In the genomic region with DNA sequence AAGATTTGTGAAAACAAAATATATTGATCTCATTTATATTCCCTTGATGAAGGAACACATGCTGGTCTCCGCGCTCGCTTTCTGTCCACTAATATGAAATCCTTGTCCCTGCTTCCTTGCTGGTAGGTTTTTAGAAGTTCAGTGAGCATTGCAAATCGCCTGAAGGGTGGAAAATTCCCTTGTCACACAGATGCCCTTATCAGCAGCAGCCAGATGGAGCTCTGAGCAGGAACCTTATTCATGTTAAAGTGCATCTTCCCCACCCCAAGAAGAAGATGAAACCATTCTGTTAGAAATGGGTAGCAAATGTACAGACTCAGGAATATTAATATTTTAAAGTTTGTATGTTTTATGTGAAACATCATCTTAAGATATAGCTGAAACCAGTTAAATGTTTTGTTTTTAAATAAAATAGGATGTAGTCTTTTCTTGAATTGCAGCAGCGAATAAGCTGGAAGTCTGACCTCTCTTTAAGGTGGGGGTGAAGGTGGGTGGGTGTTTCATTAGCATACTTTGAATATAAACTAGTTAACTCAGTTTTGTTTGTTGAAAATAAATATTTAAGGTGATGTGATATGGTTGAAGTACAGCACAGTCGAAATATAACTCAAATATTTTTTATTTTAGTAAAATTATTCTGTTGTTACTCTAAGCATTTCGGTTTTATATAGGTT, we compare ENCODE assay signal across 16 mouse cellular contexts. TPM values are rescaled to one million over a fixed set of nuclear protein-coding genes. Genes with fewer than 3 reads are reported as not detected.
DNase-seq lines count a peak whose midpoint lies in the region; ATAC-seq lines count a peak whose summit lies in the region.
"Had no signal": no experiment of that assay in that cellular context is flagged by ENCODE, and none has a peak within 500 bp of the region (broad histone marks: within the 10 kb centered on the region; RNA-seq: fewer than 3 reads in every experiment).

No protein-coding gene starts in this region.

- ATAC-seq in megakaryocyte, adult 5-6 weeks (ENCODE audit: poor library complexity, severe bottlenecking), result no peak
- ATAC-seq in liver, embryonic 16.5 days (ENCODE audit: low read depth), result peak; percentile 98
- ATAC-seq: activated CD4-positive, CD25-positive, alpha-beta regulatory T cell, adult 4 months had no signal

- H3K36me3 ChIP-seq in megakaryocyte, embryonic 14.5 days (replicated peaks; ENCODE audit: low read length), result peaks cover 59% of the 10 kb centered on the region
- peaks cover 6% of the 10 kb centered on the region for H3K36me3 ChIP-seq in liver, embryonic 16.5 days (ENCODE audit: control insufficient read depth, insufficient read depth)

- H3K9ac ChIP-seq in liver, embryonic 16.5 days (ENCODE audit: low read depth, low read length), result no peak overlapping the region
- H3K9ac ChIP-seq: hindbrain, embryonic 12.5 days had no signal

- 60% methylated on average over 7 of the region's 7 CpGs for WGBS in liver, embryonic 16.5 days (ENCODE audit: insufficient replicate concordance)

- no peaks in the 10 kb centered on the region for H3K9me3 ChIP-seq in megakaryocyte, embryonic 14.5 days
- no peaks in the 10 kb centered on the region for H3K9me3 ChIP-seq in liver, embryonic 16.5 days (replicated peaks; ENCODE audit: control insufficient read depth, low read length)
- H3K9me3 ChIP-seq: forebrain, embryonic 10.5 days; hindbrain, embryonic 12.5 days had no signal

- H3K4me3 ChIP-seq in megakaryocyte, embryonic 14.5 days (replicated peaks), result peak overlapping the region; percentile 38
- H3K4me3 ChIP-seq in liver, embryonic 16.5 days (ENCODE audit: low read depth, low read length), result no peak overlapping the region
- H3K4me3 ChIP-seq: forebrain, embryonic 10.5 days; hindbrain, embryonic 12.5 days; myocyte had no signal

- peaks cover 44% of the 10 kb centered on the region for H3K4me1 ChIP-seq in megakaryocyte, embryonic 14.5 days
- peaks cover 14% of the 10 kb centered on the region for H3K4me1 ChIP-seq in liver, embryonic 16.5 days (ENCODE audit: control insufficient read depth, low read depth, low read length)
- H3K4me1 ChIP-seq: forebrain, embryonic 10.5 days; hindbrain, embryonic 12.5 days had no signal

- H3K4me2 ChIP-seq in liver, embryonic 16.5 days (ENCODE audit: low read depth, low read length), result peak overlapping the region; percentile 54; the same call in 1 of the 2 replicates
- H3K4me2 ChIP-seq: hindbrain, embryonic 12.5 days had no signal

- DNase-seq in c-Kit-positive CD71-positive TER-119-negative erythroid progenitor cells, embryonic 14.5 days (ENCODE audit: low read depth), result peak; percentile 78
- DNase-seq in spleen, postnatal 36 days (ENCODE audit: low spot score in 2 of 2), result peak; percentile 48 to 74
- no peak for DNase-seq in heart, postnatal 10 days
- no peak for DNase-seq in adrenal gland, adult 18-20 months (ENCODE audit: low spot score in 2 of 2)
- DNase-seq: cerebellum, postnatal 36 days; layer of hippocampus, postnatal 36 days; lung, adult 18-20 months had no signal

- peak overlapping the region; percentile 76 for H3K27ac ChIP-seq in liver, embryonic 16.5 days (ENCODE audit: low read length)
- H3K27ac ChIP-seq: forebrain, embryonic 10.5 days; hindbrain, embryonic 12.5 days; kidney, postnatal 0 days; stomach, postnatal 0 days had no signal

- intact Hi-C loops in heart, postnatal 10 days (cut with DNase I), result no loop called here

- no peaks in the 10 kb centered on the region for H3K27me3 ChIP-seq in megakaryocyte, embryonic 14.5 days (replicated peaks)
- no peaks in the 10 kb centered on the region for H3K27me3 ChIP-seq in liver, embryonic 16.5 days (ENCODE audit: control insufficient read depth, insufficient read depth, low read depth, low read length)
- H3K27me3 ChIP-seq: hindbrain, embryonic 12.5 days had no signal

RNA-seq across cellular contexts. Expression of a gene that starts 39.7 kb away (rescaled TPM):
- not detected in 2 replicates for polyA plus RNA-seq in megakaryocyte, embryonic 14.5 days (2012; ENCODE audit: insufficient read depth, low replicate concordance)
- total RNA-seq in megakaryocyte, adult 5-6 weeks (2015), result 0.05 TPM in 1 of 2 replicates, not detected in the other
- 0.07 TPM in 1 of 2 replicates, not detected in the other for total RNA-seq in megakaryocyte, adult 5-6 weeks (2017)
- not detected in 2 replicates for polyA plus RNA-seq in liver, embryonic 16.5 days (2015; fragmentation: Nextera tagmentation; extraction: Ambion mirVana)
- total RNA-seq in heart, postnatal 10 days (2021), result under 1 TPM in 1 of 2 experiments, not detected in 1; 0.12 TPM
- total RNA-seq in adrenal gland, adult 18-20 months (2021), result not detected
- polyA plus RNA-seq: forebrain, embryonic 10.5 days had no signal

Comparison
In these comparisons a context has a peak if more than half of its experiments do, and no peak if none do; other contexts are left out.
1. DNase-seq: peak in c-Kit-positive CD71-positive TER-119-negative erythroid progenitor cells, embryonic 14.5 days (single experiment) and spleen, postnatal 36 days (2 of 2); none in heart, postnatal 10 days (0 of 2) and adrenal gland, adult 18-20 months (0 of 2).